Mouse (Mus musculus) midbrain, embryonic 11.5 days (tissue): ENCODE measurements around the gene 1500015O10Rik. TPM values are rescaled to one million over a fixed set of nuclear protein-coding genes. Genes with fewer than 3 reads are reported as not detected.

Experiments
- ATAC-seq: fragments of 200-750 bp; cut with Nextera tagmentation; 2 replicates; pipeline ENCODE4 v1.8.0; 2017; ENCODE audit warnings: moderate TSS enrichment, moderate library complexity; ENCODE audit not compliant: low FRiP score
- DNase-seq: peaks from one replicate; pipeline ENCODE4 v3.0.0; 2015; ENCODE audit warnings: low spot score; ENCODE audit errors: missing footprints
- H3K27ac ChIP-seq: fragments of 300-500 bp; sonication (generic); 2 replicates; pipeline ENCODE4 v1.5.1; 2014; ENCODE audit warnings: low read depth, low read length
- H3K27me3 ChIP-seq: fragments of 300-500 bp; sonication (generic); 2 replicates; pipeline ENCODE4 v1.6.1; 2014; ENCODE audit warnings: mild to moderate bottlenecking, low read length, moderate library complexity, mixed read lengths; ENCODE audit not compliant: control insufficient read depth, insufficient read depth
- H3K36me3 ChIP-seq: fragments of 300-500 bp; sonication (generic); 2 replicates; pipeline ENCODE4 v1.6.1; 2014; ENCODE audit warnings: mild to moderate bottlenecking, low read length, moderate library complexity, mixed read lengths; ENCODE audit not compliant: control insufficient read depth, insufficient read depth
- H3K4me1 ChIP-seq: fragments of 300-500 bp; sonication (generic); 2 replicates; pipeline ENCODE4 v1.6.1; 2014; ENCODE audit warnings: low read length; ENCODE audit not compliant: control insufficient read depth, insufficient read depth
- H3K4me2 ChIP-seq: fragments of 300-500 bp; sonication (generic); 2 replicates; pipeline ENCODE4 v1.6.1; 2014; ENCODE audit warnings: mild to moderate bottlenecking, moderate library complexity
- H3K4me3 ChIP-seq: fragments of 300-500 bp; sonication (generic); 2 replicates; pipeline ENCODE4 v1.5.1; 2014; ENCODE audit warnings: low read depth, low read length
- H3K9ac ChIP-seq: fragments of 300-500 bp; sonication (generic); 2 replicates; pipeline ENCODE4 v1.6.1; 2014; ENCODE audit warnings: low read length
- H3K9me3 ChIP-seq: fragments of 300-500 bp; sonication (generic); 2 replicates; pipeline ENCODE4 v1.6.1; 2016; ENCODE audit warnings: low read length; ENCODE audit not compliant: control insufficient read depth
- WGBS: fragments of 180-500 bp; shearing (Covaris S2); extraction: QIAGEN DNeasy Blood & Tissue Kit; methylation state at CpG from one replicate; pipeline ENCODE4 v1.1.7; 2014; 5-methylcytosine and 5-hydroxymethylcytosine counted together
- polyA plus RNA-seq: library from polyadenylated mRNA; unstranded; fragments of >200 nt; fragmentation: Nextera tagmentation; extraction: Ambion mirVana; gene quantifications from 2 replicates; pipeline ENCODE4 v1.2.1, GENCODE M21; 2014

The 1500015O10Rik gene
- polyA plus RNA-seq, 1 experiment from 2014 or later = 0.45 TPM

- Histone ChIP-seq H3K9me3 (no peaks in the 10 kb centered on the region), H3K27me3 (no peaks in the 10 kb centered on the region), H3K36me3 (peaks cover 8% of the 10 kb centered on the region; the same call in 1 of the 2 replicates), H3K4me1 (no peaks in the 10 kb centered on the region), H3K27ac (no peak overlapping the region), H3K4me2 (no peak overlapping the region), H3K9ac (no peak overlapping the region), H3K4me3 (no peak overlapping the region)
- DNase-seq = no peak
- ATAC-seq = no peak
- WGBS = 67% methylated on average over 3 of the region's 3 CpGs
Observed at GRCm38 (mm10) chr1:43783186-43783585, 52.8 kb downstream of the 1500015O10Rik start.

DNA sequence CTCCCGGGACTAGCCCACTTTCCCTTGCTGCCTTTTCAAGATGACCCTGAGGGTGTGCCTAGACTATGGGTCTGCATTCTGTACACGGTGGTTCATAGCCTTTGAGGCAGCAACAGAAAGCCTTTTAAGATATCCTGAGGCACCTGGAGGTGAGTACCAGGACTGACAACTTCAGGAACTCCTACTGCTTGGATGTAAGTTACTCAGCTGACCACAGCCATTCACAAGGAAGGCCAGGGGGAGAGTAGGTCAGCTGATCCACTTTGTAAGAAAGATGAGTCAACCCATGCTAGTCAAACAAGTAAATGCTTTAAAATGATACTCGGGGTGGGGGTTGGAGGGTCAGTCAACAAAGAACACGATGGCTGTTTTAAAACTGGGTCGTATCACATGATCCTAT is 54.9 kb downstream of the 1500015O10Rik start:
- DNase-seq (no peak), ATAC-seq (no peak)
- no peak overlapping the region for H3K27ac ChIP-seq
- no peaks in the 10 kb centered on the region for H3K9me3 ChIP-seq
- H3K9ac ChIP-seq = no peak overlapping the region
- H3K4me1 ChIP-seq = no peaks in the 10 kb centered on the region
- no peaks in the 10 kb centered on the region for H3K36me3 ChIP-seq
- H3K4me3 ChIP-seq = no peak overlapping the region
- no peak overlapping the region for H3K4me2 ChIP-seq
- 95% methylated on average over 5 of the region's 5 CpGs for WGBS
- H3K27me3 ChIP-seq = no peaks in the 10 kb centered on the region

- ATAC-seq (no peak), DNase-seq (no peak)
- no peaks in the 10 kb centered on the region for H3K36me3 ChIP-seq
- H3K4me3 ChIP-seq = no peak overlapping the region
- no peaks in the 10 kb centered on the region for H3K9me3 ChIP-seq
- H3K27ac ChIP-seq = no peak overlapping the region
- WGBS = 86% methylated on average over 5 of the region's 5 CpGs
- H3K27me3 ChIP-seq = no peaks in the 10 kb centered on the region
- H3K9ac ChIP-seq = no peak overlapping the region
- no peak overlapping the region for H3K4me2 ChIP-seq
- no peaks in the 10 kb centered on the region for H3K4me1 ChIP-seq
Observed at GRCm38 (mm10) chr1:43786711-43787110, 56.3 kb downstream of the 1500015O10Rik start.

- H3K36me3 ChIP-seq = no peaks in the 10 kb centered on the region
- no peaks in the 10 kb centered on the region for H3K27me3 ChIP-seq
- H3K4me2 ChIP-seq = no peak overlapping the region
- H3K9me3 ChIP-seq = no peaks in the 10 kb centered on the region
- ATAC-seq (no peak), DNase-seq (no peak)
- H3K4me1 ChIP-seq = no peaks in the 10 kb centered on the region
- no peak overlapping the region for H3K9ac ChIP-seq
- no peak overlapping the region for H3K27ac ChIP-seq
- 90% methylated on average over 2 of the region's 2 CpGs for WGBS
- H3K4me3 ChIP-seq = no peak overlapping the region
Observed at GRCm38 (mm10) chr1:43789765-43790164, 59.4 kb downstream of the 1500015O10Rik start.

Other genes starting within 250 kb of the 1500015O10Rik start
- 21.2 and 21.7 TPM in 2 replicates for gene Uxs1, start 97.2 kb downstream of the 1500015O10Rik start, polyA plus RNA-seq
- 72.0 and 72.1 TPM in 2 replicates for gene Tpp2, start 203.0 kb downstream of the 1500015O10Rik start, polyA plus RNA-seq